Mouse (Mus musculus): Measurements from ENCODE around the gene Iqcm. TPM values are rescaled to one million over a fixed set of nuclear protein-coding genes. Genes with fewer than 3 reads are reported as not detected.

Gene Iqcm
- polyA plus RNA-seq, 1 experiment from 2014 or later = not detected

DNA sequence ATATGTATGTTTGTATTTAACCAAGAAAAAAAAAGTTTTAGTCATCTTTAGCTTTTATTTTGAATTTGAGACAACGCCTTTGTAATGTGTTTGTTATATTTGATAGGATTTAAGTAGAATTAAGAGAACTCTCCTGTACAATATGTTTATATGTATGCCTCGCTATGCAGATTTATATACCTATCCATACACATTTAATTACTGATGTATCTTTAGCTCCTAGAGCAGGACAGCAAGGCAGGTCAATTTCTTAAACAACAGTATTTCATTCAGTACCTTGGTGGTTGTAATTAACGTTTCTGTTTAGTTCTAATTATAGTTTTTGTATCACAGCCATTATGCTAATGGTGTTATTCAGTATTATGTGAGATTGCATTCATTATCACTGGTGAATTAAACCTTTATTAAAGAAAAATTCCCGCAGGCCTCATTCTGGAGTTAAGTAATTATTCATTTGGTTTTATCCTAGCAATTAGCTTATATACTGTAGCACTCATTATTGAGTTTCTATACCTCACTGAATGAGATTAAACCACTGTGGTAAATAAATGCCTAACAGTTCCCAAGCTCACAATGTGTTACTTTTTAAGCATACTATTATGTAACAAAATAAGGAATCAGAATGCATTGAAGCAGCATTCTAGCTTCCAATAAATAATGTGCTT is 380.1 kb downstream of the Iqcm start:
- Histone ChIP-seq H3K9me3 (no peaks in the 10 kb centered on the region), H3K27ac (no peak overlapping the region), H3K4me3 (no peak overlapping the region), H3K4me2 (no peak overlapping the region), H3K36me3 (no peaks in the 10 kb centered on the region), H3K27me3 (no peaks in the 10 kb centered on the region), H3K9ac (no peak overlapping the region), H3K4me1 (no peaks in the 10 kb centered on the region)
- WGBS = 74% methylated on average over 4 of the region's 4 CpGs
- ATAC-seq (ENCODE audit: insufficient number of reproducible peaks, low FRiP score, low TSS enrichment, low read depth) = no peak

DNA sequence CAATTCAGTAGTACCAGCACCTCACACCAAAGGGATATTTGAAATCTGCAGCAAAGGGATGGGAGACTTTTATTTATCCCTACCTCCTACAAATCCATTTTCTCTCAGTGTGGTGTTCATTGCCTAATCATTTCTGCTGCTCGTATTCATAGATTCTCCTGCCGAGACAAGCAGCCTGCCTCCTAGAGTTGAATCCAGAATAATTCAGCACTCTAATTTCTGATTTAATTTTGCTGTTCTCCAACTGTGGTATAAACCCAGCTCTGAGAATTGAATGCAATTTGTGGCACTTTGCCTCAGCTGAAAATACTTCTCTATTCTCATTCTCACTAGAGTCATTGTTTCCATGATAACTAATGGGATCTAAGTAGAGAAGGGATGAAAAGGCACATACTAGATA is 386.8 kb downstream of the Iqcm start:
- H3K9me3 ChIP-seq = no peaks in the 10 kb centered on the region

DNA sequence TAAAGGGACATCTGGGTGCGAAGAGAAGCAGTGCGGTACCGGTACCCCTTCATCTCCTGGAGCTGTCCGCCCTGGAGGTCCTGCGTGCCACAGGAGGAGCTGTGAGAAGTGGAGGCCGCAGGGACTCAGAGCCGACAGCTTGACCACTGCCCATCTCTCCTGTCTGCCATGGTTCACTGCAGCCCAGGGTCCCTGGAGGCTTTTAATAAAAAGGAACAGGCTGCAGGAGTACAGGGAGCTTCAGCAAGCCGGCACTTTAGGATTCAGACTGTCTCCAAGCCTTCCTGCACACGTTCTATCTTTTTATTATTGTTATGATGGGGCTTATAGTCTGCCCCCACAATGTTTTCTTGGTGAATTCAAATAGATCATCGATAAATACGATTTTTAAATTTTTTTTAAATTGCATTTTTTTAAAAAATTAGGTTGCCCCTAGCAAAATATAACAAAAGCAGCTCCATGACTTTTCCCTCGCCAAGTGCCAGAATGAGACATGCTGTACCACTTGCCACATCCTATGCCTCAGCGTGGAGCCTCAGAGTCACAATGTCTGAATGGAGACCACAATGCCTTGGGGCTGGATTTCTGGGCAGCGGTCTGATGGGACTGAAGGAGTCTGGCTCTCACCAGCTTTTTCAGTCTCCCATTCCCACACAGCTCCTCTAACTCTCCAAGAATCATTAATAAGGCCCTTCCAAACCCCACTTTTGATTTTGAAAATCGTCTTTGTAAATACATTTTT is 469.3 kb downstream of the Iqcm start:
- H3K36me3 ChIP-seq = no peaks in the 10 kb centered on the region
- no peaks in the 10 kb centered on the region for H3K27me3 ChIP-seq
- H3K4me3 ChIP-seq = no peak overlapping the region
- no peak overlapping the region for H3K9ac ChIP-seq
- H3K4me2 ChIP-seq = no peak overlapping the region
- no peak overlapping the region for H3K27ac ChIP-seq
- WGBS = 72% methylated on average over 15 of the region's 15 CpGs
- no peaks in the 10 kb centered on the region for H3K4me1 ChIP-seq
- no peaks in the 10 kb centered on the region for H3K9me3 ChIP-seq
- ATAC-seq (ENCODE audit: insufficient number of reproducible peaks, low FRiP score, low TSS enrichment, low read depth) = no peak

More for the DNA sequence above, 386.8 kb downstream of the Iqcm start:
- H3K36me3 ChIP-seq = no peaks in the 10 kb centered on the region
- WGBS = 77% methylated on average over 2 of the region's 2 CpGs
- H3K27me3 ChIP-seq = no peaks in the 10 kb centered on the region
- H3K9ac ChIP-seq = no peak overlapping the region
- H3K4me2 ChIP-seq = no peak overlapping the region
- no peak overlapping the region for H3K4me3 ChIP-seq
- ATAC-seq (ENCODE audit: insufficient number of reproducible peaks, low FRiP score, low TSS enrichment, low read depth) = no peak
- H3K27ac ChIP-seq = no peak overlapping the region
- H3K4me1 ChIP-seq = no peaks in the 10 kb centered on the region

DNA sequence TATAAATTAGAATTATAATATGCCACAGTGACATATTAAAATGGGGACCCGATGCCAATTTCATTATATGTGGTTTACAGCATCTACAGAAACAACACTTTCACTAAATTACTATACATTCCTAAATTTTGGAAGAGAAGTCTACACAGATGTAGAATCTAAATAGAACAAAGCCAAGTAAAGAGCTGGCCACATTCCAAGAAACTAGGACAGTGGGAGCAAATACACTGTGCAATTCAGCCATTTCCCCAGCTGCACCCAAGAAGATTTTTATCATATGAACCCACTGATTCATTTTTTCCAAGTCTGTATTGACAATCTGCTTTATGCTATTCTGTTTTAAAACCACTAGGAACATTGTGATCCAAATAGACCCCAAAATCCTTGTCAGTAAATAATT is 500.7 kb downstream of the Iqcm start:
- H3K4me2 ChIP-seq = no peak overlapping the region
- H3K9me3 ChIP-seq = no peaks in the 10 kb centered on the region
- 76% methylated on average over 1 of the region's 1 CpGs for WGBS
- H3K4me3 ChIP-seq = no peak overlapping the region
- no peak for ATAC-seq (ENCODE audit: insufficient number of reproducible peaks, low FRiP score, low TSS enrichment, low read depth)
- H3K27me3 ChIP-seq = no peaks in the 10 kb centered on the region
- H3K9ac ChIP-seq = no peak overlapping the region
- H3K4me1 ChIP-seq = no peaks in the 10 kb centered on the region
- no peak overlapping the region for H3K27ac ChIP-seq
- H3K36me3 ChIP-seq = no peaks in the 10 kb centered on the region

DNA sequence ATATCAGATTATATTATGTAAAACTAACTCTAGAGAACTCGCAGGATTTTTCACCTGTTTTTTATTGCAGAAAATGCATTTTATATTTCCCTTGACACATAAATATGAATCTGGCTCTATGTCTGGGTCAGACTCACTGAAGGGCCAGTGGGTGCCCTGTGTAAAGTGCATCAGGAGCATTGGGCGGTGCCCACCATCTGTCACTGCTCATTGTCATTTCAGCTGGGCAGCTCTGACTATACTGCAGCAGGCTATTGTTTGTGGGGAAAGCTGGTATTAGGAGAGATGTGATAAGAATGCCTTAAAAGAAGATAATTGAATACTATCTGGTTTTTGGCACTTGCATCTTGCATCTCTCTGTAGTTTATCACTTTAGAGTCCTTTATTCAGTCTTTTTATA is 507.5 kb downstream of the Iqcm start:
- Histone ChIP-seq H3K4me3 (no peak overlapping the region), H3K9me3 (no peaks in the 10 kb centered on the region), H3K27ac (no peak overlapping the region), H3K9ac (no peak overlapping the region), H3K27me3 (no peaks in the 10 kb centered on the region), H3K36me3 (no peaks in the 10 kb centered on the region), H3K4me1 (no peaks in the 10 kb centered on the region), H3K4me2 (no peak overlapping the region)
- ATAC-seq (ENCODE audit: insufficient number of reproducible peaks, low FRiP score, low TSS enrichment, low read depth) = no peak
- WGBS = 83% methylated on average over 2 of the region's 2 CpGs

DNA sequence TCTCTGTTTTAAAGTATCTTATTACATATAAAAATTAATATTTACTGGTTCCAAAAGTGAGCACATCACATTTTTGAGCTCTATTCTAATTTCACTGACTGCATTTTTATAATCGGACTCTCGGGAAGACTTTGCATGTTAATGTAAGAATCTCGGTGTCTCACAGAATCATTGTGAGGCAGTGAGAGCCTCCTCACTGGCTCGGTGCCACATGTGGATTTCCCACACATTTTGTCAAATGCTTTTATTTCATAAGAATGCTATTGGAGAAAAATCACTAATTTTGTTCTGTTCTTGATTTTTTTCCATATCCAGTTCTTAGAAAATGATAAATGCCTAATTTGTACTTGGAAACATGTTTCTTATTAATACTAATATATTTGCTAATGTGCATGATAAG is 570.0 kb downstream of the Iqcm start:
- ATAC-seq (ENCODE audit: insufficient number of reproducible peaks, low FRiP score, low TSS enrichment, low read depth) = no peak
- Histone ChIP-seq H3K9ac (no peak overlapping the region), H3K27me3 (no peaks in the 10 kb centered on the region), H3K27ac (no peak overlapping the region), H3K9me3 (no peaks in the 10 kb centered on the region), H3K4me3 (no peak overlapping the region), H3K4me2 (no peak overlapping the region), H3K4me1 (no peaks in the 10 kb centered on the region), H3K36me3 (no peaks in the 10 kb centered on the region)
- WGBS = 59% methylated on average over 4 of the region's 4 CpGs

Other genes starting within 250 kb of the Iqcm start
- gene Rasd2, start 234.8 kb upstream of the Iqcm start, polyA plus RNA-seq (2015; fragmentation: Nextera tagmentation; extraction: Ambion mirVana) = 0.21 and 0.29 TPM in 2 replicates
- gene Gm10358, start 42.1 kb upstream of the Iqcm start, polyA plus RNA-seq (2015; fragmentation: Nextera tagmentation; extraction: Ambion mirVana) = 0.13 and 0.15 TPM in 2 replicates

Data from limb, embryonic 15.5 days (tissue).